ENCODE assay signal across 7 mouse cellular contexts in genomic region chr9:45828291-45828963, GRCm38 (mm10). TPM values are rescaled to one million over a fixed set of nuclear protein-coding genes. Genes with fewer than 3 reads are reported as not detected.
DNase-seq lines count a peak whose midpoint lies in the region; ATAC-seq and TF ChIP-seq lines count a peak whose summit lies in the region.

Cep164 (minus strand) TSS chr9:45828691.

- peak within 1 kb of the TSS; percentile 76 for H3K4me2 ChIP-seq in intestine, postnatal 0 days (replicated peaks; ENCODE audit: low read depth)
- H3K4me2 ChIP-seq in midbrain, embryonic 12.5 days (replicated peaks) = peak within 1 kb of the TSS; percentile 81

- peak within 1 kb of the TSS; percentile 63 for H3K9ac ChIP-seq in intestine, postnatal 0 days (ENCODE audit: low read depth, low read length)
- peak within 1 kb of the TSS; percentile 82 for H3K9ac ChIP-seq in midbrain, embryonic 12.5 days (replicated peaks)

- under 1% methylated on average over 31 of the region's 31 CpGs for WGBS in embryonic facial prominence, embryonic 10.5 days
- under 1% methylated on average over 31 of the region's 31 CpGs for WGBS in intestine, postnatal 0 days
- WGBS in midbrain, embryonic 12.5 days = under 1% methylated on average over 31 of the region's 31 CpGs
- WGBS in small intestine, adult 2 months = under 1% methylated on average over 31 of the region's 31 CpGs

- peaks cover 21% of the 10 kb centered on the region for H3K4me1 ChIP-seq in embryonic facial prominence, embryonic 10.5 days
- H3K4me1 ChIP-seq in intestine, postnatal 0 days (replicated peaks; ENCODE audit: control insufficient read depth, insufficient read depth, low read length) = no peaks in the 10 kb centered on the region
- peaks cover 18% of the 10 kb centered on the region for H3K4me1 ChIP-seq in midbrain, embryonic 12.5 days
- no peaks in the 10 kb centered on the region for H3K4me1 ChIP-seq in small intestine, adult 2 months (ENCODE audit: control insufficient read depth, insufficient read depth, insufficient read length, low read length)

- H3K9me3 ChIP-seq in embryonic facial prominence, embryonic 10.5 days = peaks cover 4% of the 10 kb centered on the region; the same call in 1 of the 2 replicates
- 0 out of 2 replicates have a peak, but pooled peaks cover 5% of the 10 kb centered on the region for H3K9me3 ChIP-seq in intestine, postnatal 0 days (ENCODE audit: control insufficient read depth)
- no peaks in the 10 kb centered on the region for H3K9me3 ChIP-seq in midbrain, embryonic 12.5 days

- H3K4me3 ChIP-seq in embryonic facial prominence, embryonic 10.5 days = peak within 1 kb of the TSS; percentile 65
- H3K4me3 ChIP-seq in intestine, postnatal 0 days (ENCODE audit: low read depth, low read length) = peak within 1 kb of the TSS; percentile 80
- H3K4me3 ChIP-seq in midbrain, embryonic 12.5 days = peak within 1 kb of the TSS; percentile 86
- H3K4me3 ChIP-seq in small intestine, adult 2 months (ENCODE audit: low read depth, low read length) = peak within 1 kb of the TSS; percentile 97

- peaks cover 4% of the 10 kb centered on the region for H3K36me3 ChIP-seq in embryonic facial prominence, embryonic 10.5 days (replicated peaks)
- H3K36me3 ChIP-seq in intestine, postnatal 0 days (ENCODE audit: control insufficient read depth, insufficient read depth) = no peaks in the 10 kb centered on the region
- H3K36me3 ChIP-seq in midbrain, embryonic 12.5 days = 0 out of 2 replicates have a peak, but pooled peaks cover 3% of the 10 kb centered on the region
- no peaks in the 10 kb centered on the region for H3K36me3 ChIP-seq in small intestine, adult 2 months (ENCODE audit: control insufficient read depth, insufficient read depth, low read length)

- peak; percentile 91 for DNase-seq in adrenal gland, postnatal 10 days
- peak; percentile 91 for DNase-seq in embryonic facial prominence, embryonic 10.5 days (ENCODE audit: low spot score)
- DNase-seq in gonadal fat pad, adult 2 months (ENCODE audit: low read depth) = no peak
- peak; percentile 90 for DNase-seq in left cerebral cortex, postnatal 4 days

- TF ChIP-seq CTCF in intestine, postnatal 0 days (IDR thresholded peaks at IDR 0.05; ENCODE audit: low read depth) = no peak
- no peak for TF ChIP-seq CTCF in small intestine, adult 2 months (IDR thresholded peaks at IDR 0.05; ENCODE audit: extremely low read depth, insufficient read length, insufficient replicate concordance, low read depth, low read length)

- no peaks in the 10 kb centered on the region for H3K27me3 ChIP-seq in embryonic facial prominence, embryonic 10.5 days (replicated peaks; ENCODE audit: low read depth, poor library complexity, severe bottlenecking)
- H3K27me3 ChIP-seq in intestine, postnatal 0 days (replicated peaks; ENCODE audit: control insufficient read depth, insufficient read depth, low read length) = no peaks in the 10 kb centered on the region
- no peaks in the 10 kb centered on the region for H3K27me3 ChIP-seq in midbrain, embryonic 12.5 days
- no peaks in the 10 kb centered on the region for H3K27me3 ChIP-seq in small intestine, adult 2 months (ENCODE audit: control insufficient read depth, insufficient read depth, low read length)

- H3K27ac ChIP-seq in embryonic facial prominence, embryonic 10.5 days (replicated peaks) = peak within 1 kb of the TSS; percentile 82
- H3K27ac ChIP-seq in intestine, postnatal 0 days (ENCODE audit: low read depth, low read length) = peak within 1 kb of the TSS; percentile 69
- H3K27ac ChIP-seq in midbrain, embryonic 12.5 days (replicated peaks) = peak within 1 kb of the TSS; percentile 72
- no peak within 1 kb of the TSS for H3K27ac ChIP-seq in small intestine, adult 2 months (ENCODE audit: insufficient read depth, low read depth, low read length)

- peak; percentile 94 for ATAC-seq in intestine, postnatal 0 days
- peak; percentile 97 for ATAC-seq in midbrain, embryonic 12.5 days (ENCODE audit: low FRiP score, low read depth)

- intact Hi-C loops in left cerebral cortex, postnatal 4 days (cut with DNase I) = loop anchor here (5.0 kb wide), 1 partner anchor 406 kb away; no protein-coding TSS in a partner anchor

- TF ChIP-seq POLR2A in small intestine, adult 2 months (IDR thresholded peaks at IDR 0.05; ENCODE audit: low read depth, low read length) = 0 out of 2 replicates have a peak, but pooled peaks have one; percentile 29

RNA-seq across cellular contexts. Expression of gene Cep164, which starts in this region (rescaled TPM):
- 10 to 100 TPM; 10.2 to 16.1 TPM for total RNA-seq in adrenal gland, postnatal 10 days (2021)
- polyA plus RNA-seq in embryonic facial prominence, embryonic 10.5 days (2016; fragmentation: Nextera tagmentation; extraction: Ambion mirVana) = 22.8 and 24.4 TPM in 2 replicates
- polyA plus RNA-seq in gonadal fat pad, adult 2 months (2012; rRNA removed) = 22.6 and 24.5 TPM in 2 replicates
- 12.4 and 15.5 TPM in 2 replicates for polyA plus RNA-seq in intestine, postnatal 0 days (2015; fragmentation: Nextera tagmentation; extraction: Ambion mirVana)
- 10 to 100 TPM; 21.6 to 24.0 TPM for total RNA-seq in left cerebral cortex, postnatal 4 days (2021)
- polyA plus RNA-seq in midbrain, embryonic 12.5 days (2016; fragmentation: Nextera tagmentation; extraction: Ambion mirVana) = 16.4 and 17.4 TPM in 2 replicates
- 4.9 and 12.9 TPM in 2 replicates for polyA plus RNA-seq in small intestine, adult 2 months (2012; rRNA removed)
